Mouse (Mus musculus) left cerebral cortex, postnatal 25 days (tissue): ENCODE measurements at regions not wholly inside any gene's neighbourhood (a gene's known extent, or its start where the extent isn't known, plus 50 kb on each side); places are given as distances from the start of the nearest gene placed in this dataset.

Source experiments
- DNase-seq, 2 experiments: peaks; one replicate each; pipeline ENCODE4 v3.0.0; 2022; ENCODE audit warnings: low spot score in 2 of 2, mixed read lengths in 1 of 2
- intact Hi-C: fragments of 180-260 bp; cut with DNase I; formaldehyde crosslinking; loops from one replicate; pipeline ENCODE4 v1.15.1; 2025

DNA sequence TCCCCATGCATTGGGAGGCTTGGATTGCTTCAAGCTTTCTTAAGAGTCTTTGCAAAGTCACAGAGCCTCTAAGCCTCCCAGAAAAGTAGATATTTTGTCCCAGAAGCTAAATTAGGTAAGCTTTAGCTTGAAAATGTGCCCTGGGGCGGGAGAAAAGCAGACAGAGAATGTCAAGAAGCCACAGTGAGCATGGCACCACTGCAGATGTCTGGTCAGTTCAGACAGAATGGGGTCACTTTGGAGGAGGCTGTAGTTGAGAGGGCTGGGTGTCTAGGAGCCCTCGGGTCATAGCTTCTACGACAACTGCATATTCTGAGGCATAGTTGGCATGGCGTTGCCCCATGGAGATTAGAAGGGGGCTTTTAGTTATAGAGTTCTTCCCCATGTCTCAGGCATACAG is 328.6 kb upstream of the Npvf start:
- no peak for DNase-seq
- intact Hi-C loops = no loop called here

GRCm38 (mm10) chr6:50983511-50984099 is 329.4 kb upstream of the Npvf start:
- DNase-seq = no peak
- intact Hi-C loops = no loop called here

GRCm38 (mm10) chr6:50984157-50984905 is 330.1 kb upstream of the Npvf start:
- intact Hi-C loops = no loop called here
- no peak for DNase-seq

DNA sequence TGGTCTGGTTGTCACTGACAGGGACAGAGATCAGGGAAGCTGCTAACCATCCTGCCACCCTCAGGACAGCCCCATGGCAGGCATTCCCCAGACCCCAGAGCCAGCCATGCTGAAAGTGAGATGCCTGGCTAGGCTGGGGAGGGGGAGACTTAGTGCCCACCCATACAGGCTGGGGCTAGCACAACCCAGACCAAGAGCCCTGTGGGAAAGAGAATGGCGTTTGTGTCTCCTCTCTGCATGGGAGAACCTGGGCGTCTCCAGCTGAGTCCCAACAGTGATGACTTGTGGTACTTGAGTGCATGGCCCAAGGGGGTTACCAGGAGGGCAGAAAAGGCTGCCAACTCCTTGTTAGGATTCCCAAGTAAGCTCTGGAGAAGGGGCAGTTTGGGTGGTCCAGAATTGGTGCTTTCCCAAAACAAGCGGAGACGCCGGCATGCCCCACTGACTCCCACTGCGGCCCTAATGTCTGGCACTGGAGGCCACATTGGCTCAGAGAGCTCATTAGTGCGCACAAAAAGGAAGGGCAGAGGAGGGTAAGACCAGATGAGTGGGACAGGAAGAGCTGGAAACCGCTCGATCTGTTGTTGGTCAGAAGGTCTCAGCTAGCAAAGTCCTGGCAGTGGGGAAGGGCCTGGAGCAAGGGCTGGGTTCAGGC is 332.2 kb upstream of the Npvf start:
- no peak for DNase-seq
- intact Hi-C loops = no loop called here

DNA sequence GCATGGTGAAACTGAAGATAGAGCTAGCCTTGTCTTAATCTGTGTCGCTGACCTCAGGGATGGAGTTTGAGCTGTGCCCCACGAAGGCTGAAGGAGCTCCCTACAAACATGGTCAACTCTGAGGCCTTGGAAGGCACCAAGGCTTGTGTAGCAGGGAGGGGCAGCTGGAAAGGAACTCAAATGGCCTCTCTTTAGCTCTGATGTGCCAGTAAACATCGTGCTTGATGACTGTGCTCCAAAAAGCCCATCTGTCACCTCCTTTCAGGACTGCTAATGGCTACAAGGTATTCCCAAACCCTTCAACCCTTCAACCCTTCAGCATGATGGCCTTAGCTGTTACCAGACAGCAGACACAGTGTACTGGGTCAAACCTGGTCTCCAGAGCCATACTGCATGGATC is 334.3 kb upstream of the Npvf start:
- no peak for DNase-seq
- intact Hi-C loops = no loop called here

DNA sequence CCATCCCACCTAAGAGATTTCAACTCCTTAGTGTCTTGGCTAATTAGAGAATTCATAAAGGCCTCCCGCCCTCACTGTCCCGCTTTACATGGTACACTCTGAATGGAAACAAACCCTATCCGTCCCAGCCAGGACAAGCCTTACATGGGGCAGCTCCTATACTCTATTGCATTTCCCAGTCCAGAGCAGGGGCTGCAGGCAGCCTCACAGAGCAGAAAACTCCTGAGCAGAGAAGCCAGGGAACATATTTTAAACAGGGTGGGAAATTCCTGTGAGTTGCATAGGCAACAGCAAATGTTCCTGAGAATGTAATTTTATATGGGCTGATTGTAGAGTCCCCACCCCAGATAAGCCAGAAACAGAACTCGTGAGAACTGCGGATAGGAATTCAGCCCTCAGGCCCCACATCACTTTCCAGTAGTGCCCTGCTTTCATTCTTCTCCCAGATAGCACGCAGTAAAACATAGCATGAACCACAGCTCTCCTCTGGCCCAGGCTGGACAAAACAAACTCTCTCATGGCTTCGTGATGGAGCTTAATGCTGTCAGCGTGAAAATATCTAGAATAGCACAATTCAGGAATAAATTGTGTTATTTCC is 337.4 kb upstream of the Npvf start:
- intact Hi-C loops = no loop called here
- DNase-seq = no peak

- intact Hi-C loops = no loop called here
- DNase-seq = no peak
These were observed 339.7 kb upstream of the Npvf start for GRCm38 (mm10) chr6:50993952-50994351.

DNA sequence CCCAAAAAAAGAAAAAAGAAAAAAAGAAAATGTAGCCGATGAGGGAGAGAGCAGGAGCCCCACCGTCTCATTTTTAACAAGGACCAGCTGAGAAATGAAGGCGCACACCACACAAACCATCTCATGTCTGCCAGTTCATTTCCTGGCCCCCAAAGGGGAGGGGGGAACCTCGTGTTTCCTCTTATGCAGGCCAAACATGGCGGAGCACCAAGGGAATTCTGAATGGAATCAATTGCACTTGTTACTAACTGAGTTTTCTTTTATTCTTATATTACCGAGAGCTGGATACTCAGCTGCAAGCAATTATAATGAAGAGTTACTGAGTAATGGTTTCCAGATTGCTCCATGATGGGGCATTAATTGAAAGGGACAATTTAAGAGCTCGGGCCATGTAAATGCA is 348.5 kb upstream of the Npvf start:
- DNase-seq = no peak
- intact Hi-C loops = no loop called here

- intact Hi-C loops = no loop called here
- DNase-seq = no peak
These were observed 351.9 kb upstream of the Npvf start for GRCm38 (mm10) chr6:51006074-51006591.

- intact Hi-C loops = no loop called here
- no peak for DNase-seq
These were observed 355.5 kb upstream of the Npvf start for GRCm38 (mm10) chr6:51009526-51010340.

GRCm38 (mm10) chr6:51010536-51010935 is 356.3 kb upstream of the Npvf start:
- no peak for DNase-seq
- intact Hi-C loops = no loop called here

DNA sequence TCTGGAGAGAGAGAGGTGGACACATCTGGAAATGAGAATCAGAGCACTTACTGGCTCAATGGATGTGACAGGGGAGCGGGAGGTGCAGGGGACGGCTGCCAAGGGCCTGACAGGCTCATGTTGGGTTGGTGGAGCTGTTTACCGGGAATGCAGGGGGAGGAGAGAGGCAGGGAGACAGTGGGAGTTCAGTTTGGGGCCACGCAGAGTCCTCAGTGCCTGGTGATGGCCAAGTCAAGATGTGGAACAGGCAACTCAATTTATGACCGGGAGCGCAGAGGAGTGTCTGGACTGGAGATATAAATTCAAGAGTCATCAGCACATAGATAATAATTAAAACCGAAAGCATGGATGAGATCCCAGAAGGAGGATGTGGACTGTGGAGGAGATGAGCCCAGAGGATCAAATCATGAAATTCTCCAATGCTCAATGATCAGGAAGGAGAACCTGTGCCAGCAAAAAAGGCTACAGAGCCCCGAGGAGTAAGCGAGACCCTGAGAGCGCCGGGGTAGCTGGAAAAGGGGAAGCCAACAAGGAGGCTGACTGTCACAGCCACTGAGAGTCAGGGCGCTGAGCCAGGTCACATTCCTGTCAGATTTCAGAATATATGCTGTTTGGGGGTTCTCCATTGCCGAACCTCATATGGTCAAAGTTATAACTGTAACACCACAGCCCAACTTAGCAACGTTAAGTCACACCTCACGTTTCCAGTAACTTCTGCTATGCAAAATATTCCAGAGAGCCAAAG is 358.0 kb upstream of the Npvf start:
- intact Hi-C loops = no loop called here
- DNase-seq = no peak

- DNase-seq = peak; percentile 30 to 40
- intact Hi-C loops = loop anchor here (5.0 kb wide), 1 partner anchor 42 kb away; no protein-coding TSS in a partner anchor
These were observed 361.5 kb upstream of the Npvf start for GRCm38 (mm10) chr6:51015735-51016134.

- intact Hi-C loops = loop anchor here (5.0 kb wide), 1 partner anchor 41 kb away; no protein-coding TSS in a partner anchor
- DNase-seq = no peak
These were observed 362.3 kb upstream of the Npvf start for GRCm38 (mm10) chr6:51016441-51017070.

- DNase-seq = no peak
- intact Hi-C loops = loop anchor here (5.0 kb wide), 1 partner anchor 40 kb away; no protein-coding TSS in a partner anchor
These were observed 363.2 kb upstream of the Npvf start for GRCm38 (mm10) chr6:51017260-51017999.

DNA sequence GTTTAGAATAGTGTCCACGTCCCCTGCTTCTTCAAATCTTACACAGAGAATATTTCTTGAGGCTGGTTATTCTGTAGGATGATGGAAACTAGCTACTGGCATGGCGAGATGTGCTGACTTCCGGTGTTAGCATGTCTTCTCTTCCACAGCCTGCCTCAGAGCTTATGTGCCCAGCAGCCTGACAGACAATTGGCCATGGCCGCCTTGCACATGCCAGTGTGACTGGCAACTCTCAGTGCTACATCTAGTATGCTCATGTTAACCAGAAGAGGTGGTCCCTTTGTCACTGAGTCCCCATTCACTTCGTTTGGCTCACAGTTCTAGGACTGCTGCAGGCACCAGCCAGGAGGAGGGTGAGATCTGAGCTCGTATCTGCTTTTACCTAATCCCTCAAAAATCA is 367.0 kb upstream of the Npvf start:
- intact Hi-C loops = no loop called here
- DNase-seq = no peak

DNA sequence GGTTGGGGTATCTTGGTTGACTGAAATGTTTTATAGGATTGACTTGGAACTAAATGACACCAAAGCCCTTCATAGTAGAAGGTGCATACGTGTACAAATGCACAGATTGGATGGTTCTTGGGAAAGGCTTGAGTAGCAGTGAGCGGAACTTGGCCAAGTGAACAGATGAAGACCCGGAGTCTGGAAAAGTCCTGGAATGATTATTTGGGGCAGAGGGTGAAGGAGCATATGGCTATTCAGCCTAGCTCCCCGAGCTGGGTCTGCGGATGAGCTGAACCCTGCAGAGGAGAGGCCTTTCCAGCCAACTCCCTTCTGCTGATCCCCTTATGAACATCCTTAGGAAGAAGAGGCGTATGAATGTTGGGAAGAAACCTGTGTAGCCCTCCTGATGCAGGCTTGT is 369.1 kb upstream of the Npvf start:
- intact Hi-C loops = no loop called here
- DNase-seq = no peak

DNA sequence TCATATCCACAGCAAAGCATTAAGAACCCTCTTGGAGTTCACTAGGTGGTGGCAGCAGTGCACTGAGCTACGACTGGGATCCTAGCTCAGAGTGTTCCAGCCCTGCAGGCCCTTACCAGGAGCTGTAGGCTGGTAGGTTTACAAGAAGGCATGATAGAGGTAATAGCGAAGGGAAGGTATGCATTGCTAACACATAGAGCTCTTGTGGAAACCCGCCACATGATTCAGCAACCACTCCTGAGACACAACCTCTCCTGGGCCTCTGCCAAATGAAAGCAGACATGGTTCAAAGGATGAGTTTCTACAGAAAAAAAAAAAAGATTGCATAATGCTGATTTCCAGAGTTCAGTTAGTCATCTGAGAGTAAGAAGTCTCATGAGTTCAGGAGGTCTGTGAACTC is 370.5 kb upstream of the Npvf start:
- intact Hi-C loops = no loop called here
- no peak for DNase-seq
